Mouse (Mus musculus) bone marrow, adult 2 months (tissue): ENCODE data around the gene P4ha3.

Experiments
- CTCF ChIP-seq: fragments of 200-500 bp; IDR thresholded peaks from 2 replicates; pipeline ENCODE4 v1.5.1; 2011; ENCODE audit warnings: low read length, control low read depth; ENCODE audit not compliant: control insufficient read depth, insufficient read depth
- POLR2A ChIP-seq: fragments of 200-500 bp; IDR thresholded peaks from 2 replicates; pipeline ENCODE4 v1.6.1; 2011; ENCODE audit warnings: low read depth, mild to moderate bottlenecking, control low read depth, low read length, borderline replicate concordance; ENCODE audit not compliant: control insufficient read depth

DNA sequence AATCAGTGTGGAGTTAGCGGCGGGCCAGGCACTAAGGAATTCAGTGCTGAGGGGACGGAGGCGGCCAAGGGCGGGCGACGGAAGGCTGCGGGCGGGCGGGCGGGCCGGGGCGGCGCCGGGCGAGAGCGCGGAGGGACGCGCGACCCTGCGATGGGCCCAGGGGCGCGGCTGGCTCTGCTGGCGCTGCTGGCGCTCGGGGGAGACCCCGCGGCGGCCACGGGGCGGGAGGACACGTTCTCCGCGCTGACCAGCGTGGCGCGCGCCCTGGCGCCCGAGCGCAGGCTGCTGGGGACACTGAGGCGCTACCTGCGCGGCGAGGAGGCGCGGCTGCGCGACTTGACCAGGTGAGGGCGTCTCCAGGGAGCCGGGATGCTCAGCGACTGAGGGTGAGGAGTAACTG is at the start of gene P4ha3:
- TF ChIP-seq POLR2A (no peak), CTCF (no peak)
